Mouse (Mus musculus) embryonic facial prominence, embryonic 12.5 days (tissue): ENCODE results near the gene Setd5. TPM values are rescaled to one million over a fixed set of nuclear protein-coding genes. Genes with fewer than 3 reads are reported as not detected.

Experiments
- ATAC-seq: fragments of 200-750 bp; cut with Nextera tagmentation; 2 replicates; pipeline ENCODE4 v1.8.0; 2017; ENCODE audit not compliant: insufficient number of reproducible peaks, insufficient read depth, low FRiP score, low TSS enrichment
- H3K27ac ChIP-seq: fragments of 300-500 bp; sonication (generic); 2 replicates; pipeline ENCODE4 v1.5.1; 2016; ENCODE audit warnings: mild to moderate bottlenecking
- H3K27me3 ChIP-seq: fragments of 300-500 bp; sonication (generic); 2 replicates; pipeline ENCODE4 v1.6.1; 2016; ENCODE audit warnings: mild to moderate bottlenecking, moderate library complexity
- H3K36me3 ChIP-seq: fragments of 300-500 bp; sonication (generic); 2 replicates; pipeline ENCODE4 v1.6.1; 2016; ENCODE audit warnings: mild to moderate bottlenecking
- H3K4me1 ChIP-seq: fragments of 300-500 bp; sonication (generic); 2 replicates; pipeline ENCODE4 v1.6.1; 2016
- H3K4me2 ChIP-seq: fragments of 300-500 bp; sonication (generic); replicated peaks from 2 replicates; pipeline ENCODE4 v1.6.1; 2016; ENCODE audit warnings: mild to moderate bottlenecking, moderate library complexity
- H3K4me3 ChIP-seq: fragments of 300-500 bp; sonication (generic); 2 replicates; pipeline ENCODE4 v1.5.1; 2016; ENCODE audit warnings: mild to moderate bottlenecking
- H3K9ac ChIP-seq: fragments of 300-500 bp; sonication (generic); 2 replicates; pipeline ENCODE4 v1.6.1; 2016; ENCODE audit warnings: mild to moderate bottlenecking, moderate library complexity
- H3K9me3 ChIP-seq: fragments of 300-500 bp; sonication (generic); 2 replicates; pipeline ENCODE4 v1.6.1; 2016; ENCODE audit warnings: mild to moderate bottlenecking, moderate library complexity
- WGBS: fragments of 180-500 bp; shearing (Covaris S2); methylation state at CpG from one replicate; pipeline ENCODE4 v1.1.7; 2016; 5-methylcytosine and 5-hydroxymethylcytosine counted together
- polyA plus RNA-seq: library from polyadenylated mRNA; unstranded; fragments of >200 nt; fragmentation: Nextera tagmentation; extraction: Ambion mirVana; gene quantifications from 2 replicates; pipeline ENCODE4 v1.2.1, GENCODE M21; 2016

Setd5 gene
- polyA plus RNA-seq, 1 experiment from 2014 or later: 77.6 TPM

GRCm38 (mm10) chr6:113095547-113095946, 18.4 kb downstream of the Setd5 start:
- H3K4me2 ChIP-seq: no peak overlapping the region
- H3K27me3 ChIP-seq: no peaks in the 10 kb centered on the region
- H3K4me3 ChIP-seq: no peak overlapping the region
- no peak overlapping the region for H3K9ac ChIP-seq
- no peak for ATAC-seq
- no peaks in the 10 kb centered on the region for H3K36me3 ChIP-seq
- H3K27ac ChIP-seq: no peak overlapping the region
- no peaks in the 10 kb centered on the region for H3K9me3 ChIP-seq
- peaks cover 6% of the 10 kb centered on the region; the same call in 1 of the 2 replicates for H3K4me1 ChIP-seq
- WGBS: 94% methylated on average over 1 of the region's 1 CpGs

GRCm38 (mm10) chr6:113097662-113098061, 20.5 kb downstream of the Setd5 start:
- Histone ChIP-seq H3K36me3 (no peaks in the 10 kb centered on the region), H3K4me1 (peaks cover 6% of the 10 kb centered on the region; the same call in 1 of the 2 replicates), H3K9me3 (no peaks in the 10 kb centered on the region), H3K4me2 (no peak overlapping the region), H3K27ac (no peak overlapping the region), H3K4me3 (no peak overlapping the region), H3K27me3 (no peaks in the 10 kb centered on the region), H3K9ac (no peak overlapping the region)
- no peak for ATAC-seq
- WGBS: 90% methylated on average over 5 of the region's 5 CpGs

- ATAC-seq: 0 out of 2 replicates have a peak, but pooled peaks have one; percentile 60
- 58% methylated on average over 5 of the region's 5 CpGs for WGBS
- peaks cover 6% of the 10 kb centered on the region; the same call in 1 of the 2 replicates for H3K4me1 ChIP-seq
- H3K4me2 ChIP-seq: no peak overlapping the region
- no peak overlapping the region for H3K4me3 ChIP-seq
- no peaks in the 10 kb centered on the region for H3K9me3 ChIP-seq
- H3K36me3 ChIP-seq: no peaks in the 10 kb centered on the region
- H3K27me3 ChIP-seq: no peaks in the 10 kb centered on the region
- peak overlapping the region; percentile 69 for H3K27ac ChIP-seq
- no peak overlapping the region for H3K9ac ChIP-seq
Measured at GRCm38 (mm10) chr6:113099640-113100289, 22.6 kb downstream of the Setd5 start.

GRCm38 (mm10) chr6:113102541-113102940, 25.4 kb downstream of the Setd5 start:
- Histone ChIP-seq H3K4me3 (no peak overlapping the region), H3K9me3 (no peaks in the 10 kb centered on the region), H3K9ac (no peak overlapping the region), H3K27ac (no peak overlapping the region), H3K4me2 (no peak overlapping the region), H3K4me1 (peaks cover 6% of the 10 kb centered on the region; the same call in 1 of the 2 replicates), H3K27me3 (no peaks in the 10 kb centered on the region), H3K36me3 (peaks cover 5% of the 10 kb centered on the region)
- 83% methylated on average over 4 of the region's 4 CpGs for WGBS
- ATAC-seq: no peak

GRCm38 (mm10) chr6:113103765-113104164, 26.6 kb downstream of the Setd5 start:
- H3K36me3 ChIP-seq: peaks cover 5% of the 10 kb centered on the region
- no peaks in the 10 kb centered on the region for H3K27me3 ChIP-seq
- no peak overlapping the region for H3K4me2 ChIP-seq
- H3K27ac ChIP-seq: no peak overlapping the region
- H3K9ac ChIP-seq: no peak overlapping the region
- H3K4me1 ChIP-seq: peaks cover 6% of the 10 kb centered on the region; the same call in 1 of the 2 replicates
- no peak overlapping the region for H3K4me3 ChIP-seq
- ATAC-seq: no peak
- H3K9me3 ChIP-seq: no peaks in the 10 kb centered on the region

GRCm38 (mm10) chr6:113109378-113109777, 32.2 kb downstream of the Setd5 start:
- no peak overlapping the region for H3K4me2 ChIP-seq
- H3K4me1 ChIP-seq: no peaks in the 10 kb centered on the region
- no peaks in the 10 kb centered on the region for H3K27me3 ChIP-seq
- no peak for ATAC-seq
- no peaks in the 10 kb centered on the region for H3K9me3 ChIP-seq
- no peak overlapping the region for H3K9ac ChIP-seq
- H3K36me3 ChIP-seq: peaks cover 44% of the 10 kb centered on the region
- 83% methylated on average over 3 of the region's 3 CpGs for WGBS
- H3K4me3 ChIP-seq: no peak overlapping the region
- no peak overlapping the region for H3K27ac ChIP-seq

GRCm38 (mm10) chr6:113109956-113110355, 32.8 kb downstream of the Setd5 start:
- 92% methylated on average over 7 of the region's 7 CpGs for WGBS
- Histone ChIP-seq H3K27me3 (no peaks in the 10 kb centered on the region), H3K4me2 (no peak overlapping the region), H3K4me1 (no peaks in the 10 kb centered on the region), H3K9me3 (no peaks in the 10 kb centered on the region), H3K9ac (no peak overlapping the region), H3K27ac (no peak overlapping the region), H3K36me3 (peaks cover 49% of the 10 kb centered on the region), H3K4me3 (no peak overlapping the region)
- ATAC-seq: no peak

- Histone ChIP-seq H3K9ac (no peak overlapping the region), H3K4me2 (no peak overlapping the region), H3K9me3 (no peaks in the 10 kb centered on the region), H3K4me3 (no peak overlapping the region), H3K4me1 (no peaks in the 10 kb centered on the region), H3K36me3 (peaks cover 76% of the 10 kb centered on the region), H3K27me3 (no peaks in the 10 kb centered on the region), H3K27ac (no peak overlapping the region)
- 88% methylated on average over 10 of the region's 10 CpGs for WGBS
- ATAC-seq: no peak
Measured at GRCm38 (mm10) chr6:113120806-113121205, 43.6 kb downstream of the Setd5 start.

- 78% methylated on average over 2 of the region's 2 CpGs for WGBS
- Histone ChIP-seq H3K4me2 (no peak overlapping the region), H3K9ac (no peak overlapping the region), H3K9me3 (no peaks in the 10 kb centered on the region), H3K4me1 (no peaks in the 10 kb centered on the region), H3K36me3 (peaks cover 57% of the 10 kb centered on the region), H3K4me3 (no peak overlapping the region), H3K27me3 (no peaks in the 10 kb centered on the region), H3K27ac (no peak overlapping the region)
- no peak for ATAC-seq
Measured at GRCm38 (mm10) chr6:113133360-113133759, 56.2 kb downstream of the Setd5 start.

- WGBS: 96% methylated on average over 1 of the region's 1 CpGs
- Histone ChIP-seq H3K27me3 (no peaks in the 10 kb centered on the region), H3K27ac (no peak overlapping the region), H3K4me2 (no peak overlapping the region), H3K9ac (no peak overlapping the region), H3K9me3 (no peaks in the 10 kb centered on the region), H3K4me3 (no peak overlapping the region), H3K4me1 (no peaks in the 10 kb centered on the region), H3K36me3 (peaks cover 72% of the 10 kb centered on the region)
- no peak for ATAC-seq
Measured at GRCm38 (mm10) chr6:113141389-113142094, 64.4 kb downstream of the Setd5 start.

- 98% methylated on average over 1 of the region's 1 CpGs for WGBS
- no peak for ATAC-seq
- H3K4me3 ChIP-seq: no peak overlapping the region
- H3K4me2 ChIP-seq: no peak overlapping the region
- no peaks in the 10 kb centered on the region for H3K9me3 ChIP-seq
- H3K9ac ChIP-seq: no peak overlapping the region
- H3K27ac ChIP-seq: no peak overlapping the region
- H3K4me1 ChIP-seq: no peaks in the 10 kb centered on the region
- H3K36me3 ChIP-seq: peaks cover 76% of the 10 kb centered on the region
- H3K27me3 ChIP-seq: no peaks in the 10 kb centered on the region
Measured at GRCm38 (mm10) chr6:113144764-113145163, 67.6 kb downstream of the Setd5 start.

- no peaks in the 10 kb centered on the region for H3K9me3 ChIP-seq
Measured at GRCm38 (mm10) chr6:113145249-113145648, 68.1 kb downstream of the Setd5 start.

More at GRCm38 (mm10) chr6:113145249-113145648, 68.1 kb downstream of the Setd5 start:
- Histone ChIP-seq H3K27ac (no peak overlapping the region), H3K4me1 (no peaks in the 10 kb centered on the region), H3K36me3 (peaks cover 79% of the 10 kb centered on the region), H3K9ac (no peak overlapping the region), H3K4me3 (no peak overlapping the region), H3K27me3 (no peaks in the 10 kb centered on the region), H3K4me2 (no peak overlapping the region)
- ATAC-seq: no peak
- 95% methylated on average over 4 of the region's 4 CpGs for WGBS
